Mouse (Mus musculus) embryo, embryonic 10 days (tissue): Measurements from ENCODE around the gene Fgf12.

Experiments
- DNase-seq: peaks from one replicate; pipeline ENCODE4 v3.0.0-alpha.2; 2015; ENCODE audit warnings: low spot score

Fgf12 gene

DNA sequence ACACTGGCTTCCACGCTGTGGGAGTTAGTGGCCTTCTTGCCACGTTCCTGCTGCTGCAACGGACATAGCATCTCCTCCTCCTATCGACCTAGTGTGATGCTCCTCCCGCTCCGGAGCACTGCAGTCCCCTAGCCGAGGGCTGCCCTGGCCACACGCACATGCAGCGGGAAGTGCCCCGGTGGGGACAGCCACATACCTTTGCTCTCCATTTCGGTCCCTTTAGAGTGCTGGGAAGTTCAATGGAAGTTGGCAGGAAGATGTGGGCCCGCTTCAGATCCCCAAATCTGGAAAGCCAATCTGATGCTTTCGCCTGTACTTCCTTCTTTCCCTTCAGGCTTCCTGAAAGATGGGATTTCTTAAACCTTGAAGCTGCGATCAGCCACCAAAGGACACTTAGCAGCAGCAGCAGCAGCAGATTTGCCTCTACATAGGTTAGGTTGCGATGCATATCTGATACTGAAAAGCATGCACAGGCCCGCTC is at the start of gene Fgf12:
Fgf12 (minus strand) TSS at position 431 of the 481 bp plus-strand sequence.
- peak; percentile 21 for DNase-seq

DNA sequence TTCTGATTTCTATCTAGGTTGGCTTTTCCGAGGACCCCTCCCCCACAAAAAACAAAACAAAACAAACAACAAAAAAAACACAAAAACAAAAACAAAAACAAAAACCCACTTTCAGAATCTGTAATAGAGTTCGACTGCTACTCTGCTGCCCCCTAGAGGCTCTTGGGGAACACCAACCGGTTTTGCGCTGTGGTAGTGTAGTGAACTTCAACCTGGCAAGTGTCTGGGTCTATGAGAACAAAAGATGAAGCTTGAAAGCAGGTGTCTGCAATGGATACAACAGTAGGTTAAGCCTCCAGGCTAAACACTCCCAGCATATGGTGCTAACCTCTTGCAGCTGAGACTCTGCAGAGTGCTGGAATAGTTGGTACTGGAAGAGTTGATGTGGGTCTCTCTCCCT is 40.2 kb upstream of the Fgf12 start:
- peak; percentile 65 for DNase-seq

GRCm38 (mm10) chr16:28770276-28770675 is 17.4 kb upstream of the Fgf12 start:
- DNase-seq = no peak

- no peak for DNase-seq
These were observed 8.6 kb upstream of the Fgf12 start for GRCm38 (mm10) chr16:28761417-28761976.

DNA sequence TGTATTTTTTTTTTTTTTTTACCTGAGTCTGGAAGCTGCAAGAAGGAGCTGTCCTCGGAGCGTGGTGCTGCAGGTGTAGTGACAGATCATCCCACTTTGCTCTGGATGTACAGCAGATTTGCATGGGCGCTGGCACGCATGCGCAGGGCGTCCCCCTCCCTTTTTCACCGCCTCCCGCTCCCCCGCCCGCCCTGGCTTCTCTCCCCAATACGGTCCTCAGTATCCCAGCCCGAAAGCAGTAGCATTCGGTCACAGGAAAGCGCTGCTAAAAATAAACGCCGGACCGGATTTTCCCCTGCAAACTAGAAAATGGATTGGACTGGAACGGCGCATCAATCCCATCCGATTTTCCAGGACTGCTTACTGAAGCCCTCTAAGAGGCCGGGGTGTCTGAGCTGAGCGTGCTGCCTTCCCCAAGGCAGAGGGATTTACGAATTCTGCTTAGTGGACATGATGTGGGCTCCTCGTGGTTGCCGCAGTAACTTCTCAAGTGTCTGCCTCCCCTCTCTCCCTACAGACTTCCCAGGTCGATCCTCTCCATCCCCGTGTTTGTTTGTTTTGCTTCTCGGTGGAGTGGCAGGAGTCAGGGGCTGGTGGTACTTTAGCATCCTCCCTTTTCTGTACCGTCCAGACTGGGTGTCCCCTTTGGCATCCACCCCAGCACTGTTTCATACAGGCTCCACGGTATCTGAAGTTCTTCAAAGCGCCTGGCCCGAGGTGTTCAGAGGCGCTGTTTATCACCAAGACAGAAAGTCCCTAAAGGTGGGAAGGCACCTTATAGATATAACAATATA is 453 bp upstream of the Fgf12 start:
- DNase-seq = peak; percentile 94

DNA sequence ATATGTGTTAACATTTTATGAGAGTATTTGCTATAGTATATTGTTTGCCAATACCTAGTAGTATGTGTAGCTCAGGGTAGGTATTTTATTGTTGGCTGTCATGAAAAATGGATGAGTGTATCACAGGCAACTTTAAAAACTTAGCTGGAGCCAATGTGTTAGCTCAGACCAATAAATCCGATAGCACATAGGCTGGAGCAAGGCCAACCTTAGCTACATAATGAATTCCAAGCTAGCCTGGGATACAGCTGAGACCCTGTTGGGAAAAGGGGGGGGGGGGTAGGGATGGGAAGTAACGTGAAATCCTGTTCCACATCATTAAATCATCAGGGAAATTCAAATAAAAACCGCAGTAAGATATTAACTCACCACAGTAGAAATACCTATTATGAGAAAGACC is 18.4 kb downstream of the Fgf12 start:
- no peak for DNase-seq

- no peak for DNase-seq
These were observed 26.1 kb downstream of the Fgf12 start for GRCm38 (mm10) chr16:28726792-28727191.

DNA sequence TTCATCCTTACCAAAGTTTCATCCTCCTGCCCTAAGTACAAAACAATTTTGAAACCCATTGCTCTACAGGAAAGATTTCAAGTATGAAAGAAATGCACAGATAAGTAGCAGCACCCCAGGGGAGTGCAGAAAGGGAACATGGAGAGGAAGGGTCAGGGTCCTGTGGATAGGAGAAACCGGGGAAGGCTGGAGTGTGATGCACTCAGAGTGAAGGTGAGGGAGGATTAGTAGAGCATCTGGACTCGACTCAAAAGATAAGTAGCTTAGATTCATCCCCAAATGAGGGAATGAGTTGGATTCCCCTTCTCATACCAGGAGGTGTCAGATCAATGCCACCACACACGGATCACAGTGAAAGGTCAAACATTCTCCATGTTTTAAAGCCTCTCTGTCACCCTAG is 46.2 kb downstream of the Fgf12 start:
- DNase-seq = no peak

GRCm38 (mm10) chr16:28700346-28700745 is 52.5 kb downstream of the Fgf12 start:
- no peak for DNase-seq

GRCm38 (mm10) chr16:28696851-28697250 is 56.0 kb downstream of the Fgf12 start:
- no peak for DNase-seq

GRCm38 (mm10) chr16:28694113-28694899 is 58.6 kb downstream of the Fgf12 start:
- no peak for DNase-seq

DNA sequence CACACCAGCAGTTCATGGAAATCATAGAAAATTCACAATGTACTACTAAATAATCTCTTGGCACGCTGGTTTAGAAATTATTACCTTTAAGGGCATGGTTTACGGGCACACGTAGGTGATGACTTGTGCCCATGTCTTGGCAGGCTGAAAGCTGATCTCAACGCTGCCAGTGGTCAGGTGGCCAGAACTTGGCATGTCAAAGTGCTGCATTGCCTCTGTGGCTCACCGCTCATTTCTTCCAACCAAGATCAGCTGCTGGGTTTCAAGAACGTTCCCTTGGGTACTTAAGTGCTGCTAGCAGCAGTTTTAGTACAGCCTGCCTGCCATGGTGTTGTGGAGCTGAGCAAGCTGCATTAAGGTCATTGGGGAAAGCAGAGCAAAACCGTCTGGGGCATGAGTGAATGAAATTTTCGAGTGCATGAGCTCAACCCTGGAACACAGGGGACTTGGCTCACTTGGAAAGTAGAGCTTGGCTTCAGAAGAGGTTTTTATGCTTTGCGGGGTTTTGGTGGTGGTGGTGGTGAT is 63.9 kb downstream of the Fgf12 start:
- no peak for DNase-seq

DNA sequence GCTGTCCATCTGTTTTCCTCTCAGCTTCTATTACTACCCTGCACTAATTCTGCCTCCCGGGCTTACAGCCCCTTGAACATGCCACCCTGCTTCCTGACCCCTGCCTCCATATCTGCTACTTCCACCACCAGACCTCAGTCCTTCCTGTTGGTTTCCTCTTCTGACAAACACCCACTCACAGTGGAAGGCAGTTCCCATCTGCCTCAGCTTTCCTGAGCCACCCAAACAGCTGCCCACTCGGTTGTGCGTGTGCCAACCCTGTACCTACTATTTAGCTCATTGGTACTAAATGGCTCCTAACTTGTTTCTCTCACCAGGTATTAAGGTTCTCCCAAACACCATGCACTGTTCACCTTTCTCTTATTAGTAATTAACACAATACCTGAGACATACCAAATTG is 71.2 kb downstream of the Fgf12 start:
- no peak for DNase-seq

- DNase-seq = no peak
These were observed 84.0 kb downstream of the Fgf12 start for GRCm38 (mm10) chr16:28668815-28669347.

- no peak for DNase-seq
These were observed 100.2 kb downstream of the Fgf12 start for GRCm38 (mm10) chr16:28652640-28653039.

GRCm38 (mm10) chr16:28650589-28650988 is 102.3 kb downstream of the Fgf12 start:
- DNase-seq = no peak

- DNase-seq = no peak
These were observed 107.8 kb downstream of the Fgf12 start for GRCm38 (mm10) chr16:28645030-28645429.

GRCm38 (mm10) chr16:28631721-28632120 is 121.1 kb downstream of the Fgf12 start:
- no peak for DNase-seq

DNA sequence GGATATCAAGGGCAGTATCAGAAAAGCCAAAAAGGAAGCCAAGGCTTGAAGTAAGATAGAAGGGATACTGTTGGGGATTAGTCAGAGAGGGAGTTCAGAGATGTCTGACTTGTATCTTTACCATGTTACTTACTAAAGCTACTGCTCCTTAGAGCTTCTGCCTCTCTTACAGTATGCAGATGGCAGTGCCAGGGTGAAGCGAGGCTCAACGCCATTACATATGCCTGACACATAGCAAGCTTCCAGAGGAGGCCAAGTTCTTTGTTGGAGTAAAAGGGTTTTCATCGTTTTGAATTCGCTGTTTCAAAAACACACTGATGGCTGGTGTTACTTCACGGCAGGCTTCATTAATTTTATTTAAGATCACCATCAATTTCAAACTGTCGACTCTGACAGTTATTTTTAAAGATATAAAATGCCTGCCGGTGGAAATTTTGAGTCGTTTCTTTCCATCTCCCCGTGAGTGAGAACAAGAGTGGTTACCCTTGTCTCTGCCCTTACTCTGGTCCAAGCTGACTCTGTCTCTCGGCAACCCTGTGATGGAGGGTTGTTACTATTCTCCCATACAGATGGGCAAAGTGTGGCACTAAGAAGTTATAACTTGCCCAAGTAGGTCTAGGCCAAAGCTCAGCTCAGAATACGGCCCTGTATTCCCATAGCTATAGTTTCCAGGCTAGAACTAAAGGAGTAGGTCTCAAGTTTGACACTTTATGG is 121.9 kb downstream of the Fgf12 start:
- no peak for DNase-seq

GRCm38 (mm10) chr16:28626259-28626658 is 126.6 kb downstream of the Fgf12 start:
- DNase-seq = no peak

GRCm38 (mm10) chr16:28625689-28626088 is 127.2 kb downstream of the Fgf12 start:
- peak; percentile 25 for DNase-seq

DNA sequence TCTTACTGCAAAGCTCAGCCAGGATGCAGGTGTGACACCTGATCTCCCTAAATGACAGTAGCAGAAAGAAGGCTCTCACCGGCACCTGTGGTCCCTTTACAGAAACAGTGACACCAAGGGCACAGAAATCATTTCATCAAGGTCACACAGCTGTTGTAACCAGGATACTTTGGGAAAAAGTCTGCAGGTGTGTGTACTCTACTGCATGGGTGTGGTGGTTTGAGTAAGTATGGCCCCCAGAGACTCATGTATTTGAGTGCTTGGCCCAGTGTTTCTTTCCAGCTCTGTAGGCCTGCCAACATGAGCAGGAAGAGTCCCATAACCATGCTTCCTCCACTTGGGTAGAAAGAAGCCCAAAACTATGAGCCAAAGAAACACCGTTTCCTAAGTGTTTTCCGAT is 138.5 kb downstream of the Fgf12 start:
- no peak for DNase-seq
